Mouse (Mus musculus): Measurements from ENCODE around the gene Csnk1g2. TPM values are rescaled to one million over a fixed set of nuclear protein-coding genes. Genes with fewer than 3 reads are reported as not detected.
A peak's percentile ranks its signal among the peaks of the same experiment; 100 is the strongest.

Gene Csnk1g2
- polyA plus RNA-seq, 1 experiment from 2014 or later: 9.8 TPM

- WGBS (ENCODE audit: insufficient replicate concordance): 61% methylated on average over 8 of the region's 8 CpGs
- Histone ChIP-seq H3K9me3 (replicated peaks; ENCODE audit: control insufficient read depth, low read length) (no peaks in the 10 kb centered on the region), H3K4me3 (ENCODE audit: low read depth, low read length) (no peak overlapping the region), H3K27me3 (ENCODE audit: control insufficient read depth, insufficient read depth, low read depth, low read length) (no peaks in the 10 kb centered on the region), H3K36me3 (ENCODE audit: control insufficient read depth, insufficient read depth) (peaks cover 3% of the 10 kb centered on the region), H3K4me1 (ENCODE audit: control insufficient read depth, low read depth, low read length) (peaks cover 25% of the 10 kb centered on the region), H3K27ac (ENCODE audit: low read length) (peak overlapping the region; percentile 40; the same call in 1 of the 2 replicates), H3K4me2 (ENCODE audit: low read depth, low read length) (peak overlapping the region; percentile 25; the same call in 1 of the 2 replicates), H3K9ac (ENCODE audit: low read depth, low read length) (no peak overlapping the region)
- no peak for ATAC-seq (ENCODE audit: low read depth)
Measured at GRCm38 (mm10) chr10:80619465-80620244, 3.0 kb upstream of the Csnk1g2 start.

- Histone ChIP-seq H3K36me3 (ENCODE audit: control insufficient read depth, insufficient read depth) (peaks cover 2% of the 10 kb centered on the region; the same call in 1 of the 2 replicates), H3K9ac (ENCODE audit: low read depth, low read length) (no peak overlapping the region), H3K4me1 (ENCODE audit: control insufficient read depth, low read depth, low read length) (peaks cover 29% of the 10 kb centered on the region), H3K27ac (ENCODE audit: low read length) (no peak overlapping the region), H3K27me3 (ENCODE audit: control insufficient read depth, insufficient read depth, low read depth, low read length) (no peaks in the 10 kb centered on the region), H3K9me3 (replicated peaks; ENCODE audit: control insufficient read depth, low read length) (no peaks in the 10 kb centered on the region), H3K4me3 (ENCODE audit: low read depth, low read length) (no peak overlapping the region), H3K4me2 (ENCODE audit: low read depth, low read length) (no peak overlapping the region)
- WGBS (ENCODE audit: insufficient replicate concordance): 77% methylated on average over 9 of the region's 9 CpGs
- ATAC-seq (ENCODE audit: low read depth): no peak
Measured at GRCm38 (mm10) chr10:80620365-80620764, 2.3 kb upstream of the Csnk1g2 start.

GRCm38 (mm10) chr10:80620796-80621689, 1.6 kb upstream of the Csnk1g2 start:
- peak overlapping the region; percentile 98 for H3K27ac ChIP-seq (ENCODE audit: low read length)
- H3K9me3 ChIP-seq (replicated peaks; ENCODE audit: control insufficient read depth, low read length): no peaks in the 10 kb centered on the region
- ATAC-seq (ENCODE audit: low read depth): no peak
- no peaks in the 10 kb centered on the region for H3K27me3 ChIP-seq (ENCODE audit: control insufficient read depth, insufficient read depth, low read depth, low read length)
- peak overlapping the region; percentile 86 for H3K4me3 ChIP-seq (ENCODE audit: low read depth, low read length)
- H3K4me1 ChIP-seq (ENCODE audit: control insufficient read depth, low read depth, low read length): peaks cover 35% of the 10 kb centered on the region
- H3K4me2 ChIP-seq (ENCODE audit: low read depth, low read length): peak overlapping the region; percentile 82
- H3K9ac ChIP-seq (ENCODE audit: low read depth, low read length): peak overlapping the region; percentile 71
- WGBS (ENCODE audit: insufficient replicate concordance): 54% methylated on average over 16 of the region's 16 CpGs
- H3K36me3 ChIP-seq (ENCODE audit: control insufficient read depth, insufficient read depth): no peaks in the 10 kb centered on the region

GRCm38 (mm10) chr10:80621690-80621939, 1.0 kb upstream of the Csnk1g2 start:
- Histone ChIP-seq H3K9ac (ENCODE audit: low read depth, low read length) (peak overlapping the region; percentile 71), H3K4me3 (ENCODE audit: low read depth, low read length) (peak overlapping the region; percentile 86), H3K4me1 (ENCODE audit: control insufficient read depth, low read depth, low read length) (peaks cover 41% of the 10 kb centered on the region), H3K27ac (ENCODE audit: low read length) (peak overlapping the region; percentile 98), H3K27me3 (ENCODE audit: control insufficient read depth, insufficient read depth, low read depth, low read length) (no peaks in the 10 kb centered on the region), H3K36me3 (ENCODE audit: control insufficient read depth, insufficient read depth) (no peaks in the 10 kb centered on the region), H3K9me3 (replicated peaks; ENCODE audit: control insufficient read depth, low read length) (no peaks in the 10 kb centered on the region), H3K4me2 (ENCODE audit: low read depth, low read length) (peak overlapping the region; percentile 82)
- no peak for ATAC-seq (ENCODE audit: low read depth)
- 2% methylated on average over 9 of the region's 9 CpGs for WGBS (ENCODE audit: insufficient replicate concordance)

GRCm38 (mm10) chr10:80621940-80622660, 538 bp upstream of the Csnk1g2 start:
- H3K36me3 ChIP-seq (ENCODE audit: control insufficient read depth, insufficient read depth): no peaks in the 10 kb centered on the region
- no peaks in the 10 kb centered on the region for H3K9me3 ChIP-seq (replicated peaks; ENCODE audit: control insufficient read depth, low read length)
- under 1% methylated on average over 64 of the region's 64 CpGs for WGBS (ENCODE audit: insufficient replicate concordance)
- H3K4me1 ChIP-seq (ENCODE audit: control insufficient read depth, low read depth, low read length): peaks cover 41% of the 10 kb centered on the region
- peak; percentile 90 for ATAC-seq (ENCODE audit: low read depth)
- peak overlapping the region; percentile 71 for H3K9ac ChIP-seq (ENCODE audit: low read depth, low read length)
- peak overlapping the region; percentile 82 for H3K4me2 ChIP-seq (ENCODE audit: low read depth, low read length)
- H3K27ac ChIP-seq (ENCODE audit: low read length): peak overlapping the region; percentile 98
- H3K27me3 ChIP-seq (ENCODE audit: control insufficient read depth, insufficient read depth, low read depth, low read length): no peaks in the 10 kb centered on the region
- H3K4me3 ChIP-seq (ENCODE audit: low read depth, low read length): peak overlapping the region; percentile 86

- Histone ChIP-seq H3K4me1 (ENCODE audit: control insufficient read depth, low read depth, low read length) (peaks cover 49% of the 10 kb centered on the region), H3K27ac (ENCODE audit: low read length) (peak overlapping the region; percentile 90), H3K4me3 (ENCODE audit: low read depth, low read length) (peak overlapping the region; percentile 86), H3K27me3 (ENCODE audit: control insufficient read depth, insufficient read depth, low read depth, low read length) (no peaks in the 10 kb centered on the region), H3K9ac (ENCODE audit: low read depth, low read length) (peak overlapping the region; percentile 93), H3K36me3 (ENCODE audit: control insufficient read depth, insufficient read depth) (no peaks in the 10 kb centered on the region), H3K9me3 (replicated peaks; ENCODE audit: control insufficient read depth, low read length) (no peaks in the 10 kb centered on the region), H3K4me2 (ENCODE audit: low read depth, low read length) (peak overlapping the region; percentile 96)
- WGBS (ENCODE audit: insufficient replicate concordance): 11% methylated on average over 15 of the region's 15 CpGs
- ATAC-seq (ENCODE audit: low read depth): no peak
Measured at GRCm38 (mm10) chr10:80623457-80624191, 986 bp downstream of the Csnk1g2 start.

- no peak for ATAC-seq (ENCODE audit: low read depth)
- Histone ChIP-seq H3K27ac (ENCODE audit: low read length) (no peak overlapping the region; the same call in 1 of the 2 replicates), H3K4me1 (ENCODE audit: control insufficient read depth, low read depth, low read length) (peaks cover 49% of the 10 kb centered on the region), H3K27me3 (ENCODE audit: control insufficient read depth, insufficient read depth, low read depth, low read length) (no peaks in the 10 kb centered on the region), H3K9me3 (replicated peaks; ENCODE audit: control insufficient read depth, low read length) (no peaks in the 10 kb centered on the region), H3K9ac (ENCODE audit: low read depth, low read length) (no peak overlapping the region), H3K4me2 (ENCODE audit: low read depth, low read length) (no peak overlapping the region), H3K4me3 (ENCODE audit: low read depth, low read length) (no peak overlapping the region), H3K36me3 (ENCODE audit: control insufficient read depth, insufficient read depth) (no peaks in the 10 kb centered on the region)
- 73% methylated on average over 4 of the region's 4 CpGs for WGBS (ENCODE audit: insufficient replicate concordance)
Measured at GRCm38 (mm10) chr10:80625764-80626163, 3.1 kb downstream of the Csnk1g2 start.

- no peak overlapping the region for H3K9ac ChIP-seq (ENCODE audit: low read depth, low read length)
- peak; percentile 14 for ATAC-seq (ENCODE audit: low read depth)
- H3K4me1 ChIP-seq (ENCODE audit: control insufficient read depth, low read depth, low read length): peaks cover 41% of the 10 kb centered on the region
- no peak overlapping the region for H3K27ac ChIP-seq (ENCODE audit: low read length)
- H3K9me3 ChIP-seq (replicated peaks; ENCODE audit: control insufficient read depth, low read length): no peaks in the 10 kb centered on the region
- H3K4me2 ChIP-seq (ENCODE audit: low read depth, low read length): no peak overlapping the region
- no peaks in the 10 kb centered on the region for H3K36me3 ChIP-seq (ENCODE audit: control insufficient read depth, insufficient read depth)
- no peaks in the 10 kb centered on the region for H3K27me3 ChIP-seq (ENCODE audit: control insufficient read depth, insufficient read depth, low read depth, low read length)
- no peak overlapping the region for H3K4me3 ChIP-seq (ENCODE audit: low read depth, low read length)
- 20% methylated on average over 2 of the region's 2 CpGs for WGBS (ENCODE audit: insufficient replicate concordance)
Measured at GRCm38 (mm10) chr10:80627685-80628084, 5.0 kb downstream of the Csnk1g2 start.

Data from liver, embryonic 16.5 days (tissue).